Mouse (Mus musculus): ENCODE data around the gene Zmiz2. TPM values are rescaled to one million over a fixed set of nuclear protein-coding genes. Genes with fewer than 3 reads are reported as not detected.
"Not testable (repeated sequence)": the region's sequence is repeated elsewhere in the genome, so short reads cannot be mapped to it uniquely, and the experiment has no call there.

Zmiz2 gene
- polyA plus RNA-seq, 1 experiment from 2014 or later, result 10.1 TPM

DNA sequence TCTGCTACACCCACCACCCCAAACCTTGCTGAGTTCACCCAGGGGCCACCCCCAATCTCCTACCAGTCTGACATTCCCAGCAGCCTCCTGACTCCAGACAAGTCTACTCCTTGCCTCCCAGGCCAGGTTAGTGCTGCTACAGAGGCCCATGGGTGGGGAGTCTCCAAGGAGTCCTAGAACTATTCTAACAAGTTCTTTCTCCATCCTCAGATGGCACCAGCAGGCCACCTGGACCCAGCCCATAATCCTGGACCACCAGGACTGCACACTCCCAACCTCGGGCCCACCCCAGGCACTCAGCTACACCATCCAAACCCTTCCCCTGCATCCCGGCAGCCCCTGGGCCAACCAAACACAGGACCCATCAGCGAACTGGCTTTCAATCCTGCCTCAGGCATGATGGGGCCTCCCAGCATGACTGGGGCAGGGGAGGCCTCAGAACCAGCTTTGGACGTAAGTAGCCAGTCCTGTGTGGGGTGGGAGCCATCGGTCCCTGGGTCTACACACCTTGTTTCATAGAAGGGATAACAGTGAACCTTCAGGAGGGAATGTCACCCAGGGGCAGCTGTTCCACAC lies 15.0 kb downstream of the Zmiz2 start:
- Histone ChIP-seq H3K4me2 (replicated peaks) (no peak overlapping the region), H3K36me3 (peaks cover 67% of the 10 kb centered on the region), H3K27me3 (no peaks in the 10 kb centered on the region), H3K4me1 (peaks cover 37% of the 10 kb centered on the region), H3K27ac (peak overlapping the region; percentile 95), H3K4me3 (no peak overlapping the region), H3K9ac (peak overlapping the region; percentile 39; the same call in 1 of the 2 replicates), H3K9me3 (no peaks in the 10 kb centered on the region)
- no peak for ATAC-seq (ENCODE audit: low FRiP score, low read depth)
- WGBS, result 95% methylated on average over 5 of the region's 5 CpGs

DNA sequence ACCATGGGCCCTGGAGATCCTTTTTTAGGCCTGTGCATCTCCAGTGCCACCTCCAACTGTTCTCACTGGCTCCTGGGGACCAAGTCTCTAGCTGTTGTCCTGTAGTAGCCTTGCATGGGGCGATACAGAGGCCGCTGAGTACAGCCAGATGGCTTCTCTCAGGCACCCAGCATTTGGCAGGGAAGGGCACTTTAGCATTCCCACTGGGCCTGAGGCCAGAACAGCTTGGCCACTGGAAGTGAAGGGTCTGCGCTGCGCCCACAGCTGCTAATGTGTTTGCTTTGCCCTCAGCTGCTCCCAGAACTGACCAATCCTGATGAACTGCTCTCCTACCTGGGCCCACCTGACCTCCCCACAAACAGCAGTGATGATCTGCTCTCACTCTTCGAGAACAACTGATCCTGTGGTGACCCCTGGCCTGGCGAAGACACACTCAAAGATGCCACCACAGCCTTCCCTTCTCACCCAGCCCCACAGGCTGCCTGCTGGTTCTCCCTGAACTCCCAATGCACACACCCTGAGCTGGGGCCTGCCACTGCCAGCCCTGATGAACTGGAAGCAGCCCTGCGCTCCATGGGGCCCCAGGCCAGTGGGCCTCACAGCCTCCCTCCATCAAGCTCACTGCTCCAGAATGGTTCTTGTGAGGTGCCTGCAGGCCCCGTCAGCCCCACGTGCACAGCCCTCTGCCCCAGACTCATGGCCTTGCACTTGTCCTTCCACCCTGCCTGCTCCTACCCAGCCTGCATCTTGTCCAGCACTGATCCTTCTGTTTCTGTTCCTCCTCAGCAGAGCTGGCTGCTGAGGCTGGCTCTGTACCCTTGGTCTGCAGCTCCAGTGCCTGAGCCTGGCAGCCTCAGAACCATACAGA lies 16.1 kb downstream of the Zmiz2 start:
- 85% methylated on average over 9 of the region's 9 CpGs for WGBS
- Histone ChIP-seq H3K4me1 (peaks cover 37% of the 10 kb centered on the region), H3K36me3 (peaks cover 57% of the 10 kb centered on the region), H3K4me3 (no peak overlapping the region), H3K9me3 (no peaks in the 10 kb centered on the region), H3K27ac (peak overlapping the region; percentile 95), H3K27me3 (no peaks in the 10 kb centered on the region), H3K9ac (peak overlapping the region; percentile 46), H3K4me2 (replicated peaks) (peak overlapping the region; percentile 42)
- no peak for ATAC-seq (ENCODE audit: low FRiP score, low read depth)

DNA sequence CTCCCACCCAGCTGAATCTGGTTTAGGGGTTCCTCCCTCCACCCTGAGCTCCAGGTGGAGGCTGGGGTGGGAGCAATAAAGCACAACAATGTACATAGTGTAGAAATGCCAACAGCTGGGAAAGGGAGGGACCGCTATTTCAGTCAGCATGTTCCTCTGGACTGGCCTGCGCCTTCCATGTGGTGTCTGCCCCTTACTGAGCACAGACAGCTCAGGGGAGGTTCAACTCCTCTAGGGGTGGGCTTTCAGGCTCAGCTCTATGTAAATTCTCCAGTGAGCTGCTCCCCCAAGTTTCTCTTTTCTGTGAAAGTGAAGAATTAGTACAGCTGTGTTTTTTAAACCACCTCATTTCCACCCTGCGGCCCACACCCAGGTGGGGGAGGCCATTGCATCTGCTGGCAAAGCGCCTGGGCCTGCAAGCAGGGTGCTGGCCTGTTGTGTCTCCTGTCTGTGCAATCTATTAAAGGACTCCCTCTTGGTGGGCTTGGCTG lies 16.8 kb downstream of the Zmiz2 start:
- peaks cover 37% of the 10 kb centered on the region for H3K4me1 ChIP-seq
- peak overlapping the region; percentile 46 for H3K9ac ChIP-seq
- H3K27me3 ChIP-seq, result no peaks in the 10 kb centered on the region
- H3K4me2 ChIP-seq (replicated peaks), result peak overlapping the region; percentile 42
- WGBS, result 44% methylated on average over 4 of the region's 4 CpGs
- H3K9me3 ChIP-seq, result no peaks in the 10 kb centered on the region
- H3K36me3 ChIP-seq, result peaks cover 50% of the 10 kb centered on the region
- no peak overlapping the region for H3K4me3 ChIP-seq
- peak overlapping the region; percentile 95 for H3K27ac ChIP-seq
- ATAC-seq (ENCODE audit: low FRiP score, low read depth), result peak; percentile 73

DNA sequence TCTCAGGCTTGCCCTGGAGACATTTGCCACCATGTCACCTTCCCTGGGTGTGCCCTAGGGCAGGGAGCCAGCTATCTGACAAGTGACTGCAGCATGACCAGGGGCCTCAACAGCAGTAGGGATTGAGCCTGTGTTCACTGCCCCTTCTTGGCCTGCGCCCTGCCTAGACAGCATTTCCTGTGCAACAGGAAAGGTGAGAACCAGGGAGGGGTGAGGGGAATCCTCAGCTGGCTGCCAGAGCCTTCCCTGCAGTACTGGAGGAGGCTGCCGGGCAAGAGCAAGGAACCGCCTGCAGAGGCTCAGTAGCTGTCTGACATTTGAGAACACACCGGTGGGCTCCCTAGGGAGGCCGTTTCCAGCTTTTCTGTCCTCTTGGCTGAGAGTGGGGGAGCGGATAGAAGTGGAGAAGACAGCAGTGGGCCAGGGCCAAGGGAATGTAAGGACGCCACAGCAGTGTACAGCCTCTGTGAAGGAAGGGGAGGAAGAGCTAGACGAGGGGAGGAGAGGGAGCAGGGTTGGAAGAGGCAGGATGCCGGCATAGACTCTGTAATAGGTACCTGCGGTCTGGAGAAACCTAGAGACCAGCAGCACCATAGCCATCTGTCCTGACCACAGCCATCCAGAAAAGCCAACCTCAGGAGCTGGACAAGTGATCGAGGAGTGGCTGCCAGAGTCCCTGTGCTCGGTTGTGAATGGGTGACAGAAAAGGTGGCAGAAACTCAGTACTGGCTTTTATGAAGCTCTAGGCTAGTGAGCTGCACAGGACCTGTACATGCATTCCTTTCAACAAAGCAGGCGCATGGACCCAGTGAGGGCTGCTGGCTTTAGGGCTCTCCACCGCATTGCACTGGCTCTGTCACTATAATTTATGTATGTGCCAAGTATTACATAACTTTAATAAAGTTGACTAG lies 17.6 kb downstream of the Zmiz2 start:
- Histone ChIP-seq H3K4me3 (peak overlapping the region; percentile 2; the same call in 1 of the 2 replicates), H3K36me3 (peaks cover 41% of the 10 kb centered on the region), H3K4me1 (peaks cover 37% of the 10 kb centered on the region), H3K9me3 (no peaks in the 10 kb centered on the region), H3K27me3 (no peaks in the 10 kb centered on the region), H3K9ac (peak overlapping the region; percentile 36; the same call in 1 of the 2 replicates), H3K27ac (peak overlapping the region; percentile 95), H3K4me2 (replicated peaks) (peak overlapping the region; percentile 42)
- ATAC-seq (ENCODE audit: low FRiP score, low read depth), result peak; percentile 75
- 22% methylated on average over 14 of the region's 14 CpGs for WGBS

DNA sequence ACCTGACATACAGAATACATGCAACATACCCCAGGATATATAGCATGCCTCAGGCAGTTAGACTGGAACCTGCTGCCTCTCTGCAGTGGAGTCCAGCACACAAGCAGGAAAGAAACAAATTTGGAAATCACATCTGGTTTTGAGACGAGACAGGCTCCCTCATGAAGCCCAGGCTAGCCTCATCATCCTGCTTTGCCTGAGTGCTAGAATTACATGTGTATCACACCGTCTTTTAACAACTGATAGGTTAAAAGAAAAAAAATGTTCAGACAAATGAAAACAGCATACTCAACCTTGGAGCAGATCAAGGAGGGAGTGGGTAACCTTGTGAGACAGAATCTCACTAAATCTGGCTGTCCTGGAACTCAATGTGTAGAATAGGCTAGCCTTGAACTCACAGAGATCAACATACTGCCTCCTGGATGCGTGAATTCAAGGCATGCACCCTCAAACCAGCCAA lies 18.3 kb downstream of the Zmiz2 start:
- peak overlapping the region; percentile 95 for H3K27ac ChIP-seq
- no peak overlapping the region for H3K9ac ChIP-seq
- H3K4me1 ChIP-seq, result peaks cover 37% of the 10 kb centered on the region
- H3K4me3 ChIP-seq, result no peak overlapping the region
- no peaks in the 10 kb centered on the region for H3K27me3 ChIP-seq
- no peak for ATAC-seq (ENCODE audit: low FRiP score, low read depth)
- H3K4me2 ChIP-seq (replicated peaks), result no peak overlapping the region
- no peaks in the 10 kb centered on the region for H3K9me3 ChIP-seq
- 73% methylated on average over 3 of the region's 3 CpGs for WGBS
- H3K36me3 ChIP-seq, result peaks cover 35% of the 10 kb centered on the region

DNA sequence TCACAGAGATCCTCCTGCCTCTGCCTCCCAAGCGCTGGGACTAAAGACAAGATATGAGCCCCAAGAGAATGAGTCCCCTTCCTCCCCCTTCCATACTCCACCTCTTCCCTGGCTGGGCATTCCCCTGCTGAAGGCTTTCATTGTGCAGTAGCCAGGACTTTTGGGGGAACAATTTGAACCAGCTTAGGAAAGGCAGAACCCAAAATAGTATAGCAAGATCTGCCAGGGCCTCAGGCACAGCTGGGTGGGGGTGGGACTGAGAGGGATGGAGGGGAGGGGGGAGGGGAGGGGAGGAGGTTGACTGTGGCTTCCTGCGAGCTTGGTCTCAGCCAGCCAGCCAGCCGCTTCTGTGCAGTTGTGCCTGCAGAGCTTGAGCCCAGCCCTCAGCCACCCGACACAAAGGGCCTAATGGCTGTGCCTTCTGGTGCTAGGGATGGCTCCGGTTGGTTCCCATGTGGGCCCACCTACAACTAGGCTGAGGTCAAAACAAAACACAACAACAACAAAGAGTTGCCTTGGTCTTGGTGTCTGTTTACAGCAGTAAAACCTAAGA lies 21.3 kb downstream of the Zmiz2 start:
- Histone ChIP-seq H3K27me3 (no peaks in the 10 kb centered on the region), H3K9me3 (no peaks in the 10 kb centered on the region), H3K27ac (no peak overlapping the region), H3K9ac (no peak overlapping the region), H3K36me3 (peaks cover 5% of the 10 kb centered on the region), H3K4me2 (replicated peaks) (no peak overlapping the region), H3K4me1 (peaks cover 33% of the 10 kb centered on the region), H3K4me3 (no peak overlapping the region)
- 48% methylated on average over 5 of the region's 5 CpGs for WGBS
- no peak for ATAC-seq (ENCODE audit: low FRiP score, low read depth)

DNA sequence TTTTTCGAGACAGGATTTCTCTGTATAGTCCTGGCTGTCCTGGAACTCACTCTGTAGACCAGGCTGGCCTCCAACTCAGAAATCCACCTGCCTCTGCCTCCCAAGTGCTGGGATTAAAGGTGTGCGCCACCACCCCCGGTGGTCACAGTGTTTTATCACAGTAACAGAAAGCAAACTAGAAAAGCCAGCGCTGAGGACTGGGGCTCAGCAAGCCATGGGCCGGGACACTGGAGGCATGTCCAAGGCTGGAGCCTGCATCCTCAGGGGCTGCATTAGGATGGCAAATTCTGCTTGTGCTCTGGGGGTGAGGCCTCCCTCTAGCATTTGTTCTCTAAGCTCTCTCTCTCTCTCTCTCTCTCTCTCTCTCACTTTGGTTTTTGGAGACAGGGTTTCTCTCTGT lies 21.9 kb downstream of the Zmiz2 start:
- peaks cover 28% of the 10 kb centered on the region for H3K4me1 ChIP-seq
- not testable (repeated sequence) for H3K4me3 ChIP-seq; H3K36me3 ChIP-seq; H3K9me3 ChIP-seq; H3K27me3 ChIP-seq; H3K27ac ChIP-seq; H3K9ac ChIP-seq; H3K4me2 ChIP-seq (replicated peaks); ATAC-seq (ENCODE audit: low FRiP score, low read depth)
- 82% methylated on average over 5 of the region's 5 CpGs for WGBS

DNA sequence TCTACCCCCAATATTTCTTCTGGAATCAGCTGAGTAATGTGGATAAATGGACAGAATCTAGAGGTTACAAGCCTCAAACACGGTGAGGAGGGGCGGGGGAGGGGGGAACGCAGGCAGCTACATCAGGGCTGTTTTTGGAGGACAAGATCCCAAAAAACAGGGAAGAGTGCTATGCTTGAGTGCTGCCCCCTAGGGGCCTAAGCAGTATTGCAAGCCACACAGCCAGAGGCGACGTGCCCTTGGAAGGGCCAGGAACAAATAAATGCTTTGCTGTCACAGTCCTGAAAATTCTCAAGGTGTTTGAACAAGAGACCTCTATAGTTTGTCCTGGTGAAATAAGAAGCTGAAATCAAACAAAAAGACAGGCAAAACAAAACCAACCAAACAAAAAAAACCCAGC lies 22.8 kb downstream of the Zmiz2 start:
- no peaks in the 10 kb centered on the region for H3K27me3 ChIP-seq
- peaks cover 19% of the 10 kb centered on the region for H3K4me1 ChIP-seq
- no peak overlapping the region for H3K9ac ChIP-seq
- H3K36me3 ChIP-seq, result no peaks in the 10 kb centered on the region
- no peaks in the 10 kb centered on the region for H3K9me3 ChIP-seq
- ATAC-seq (ENCODE audit: low FRiP score, low read depth), result no peak
- no peak overlapping the region for H3K4me3 ChIP-seq
- 4% methylated on average over 5 of the region's 5 CpGs for WGBS
- H3K27ac ChIP-seq, result no peak overlapping the region
- no peak overlapping the region for H3K4me2 ChIP-seq (replicated peaks)

DNA sequence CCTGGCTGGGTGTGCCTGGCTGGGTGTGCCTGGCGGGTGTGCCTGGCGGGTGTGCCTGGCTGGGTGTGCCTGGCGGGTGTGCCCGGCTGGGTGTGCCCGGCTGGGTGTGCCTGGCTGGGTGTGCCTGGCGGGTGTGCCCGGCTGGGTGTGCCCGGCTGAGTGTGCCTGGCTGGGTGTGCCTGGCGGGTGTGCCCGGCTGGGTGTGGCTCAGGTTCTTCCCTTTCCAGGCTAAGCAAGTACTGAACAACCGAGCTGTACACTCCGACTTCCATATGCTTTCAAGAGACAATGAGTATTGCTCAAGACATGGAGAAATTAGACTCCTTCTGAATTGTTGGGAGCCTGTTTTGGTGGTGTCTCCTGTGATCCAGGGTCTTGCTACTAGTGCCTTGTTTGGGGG lies 24.4 kb downstream of the Zmiz2 start:
- peaks cover 7% of the 10 kb centered on the region for H3K36me3 ChIP-seq
- ATAC-seq (ENCODE audit: low FRiP score, low read depth), result no peak
- H3K9ac ChIP-seq, result no peak overlapping the region
- H3K27me3 ChIP-seq, result no peaks in the 10 kb centered on the region
- no peaks in the 10 kb centered on the region for H3K9me3 ChIP-seq
- peaks cover 25% of the 10 kb centered on the region for H3K4me1 ChIP-seq
- no peak overlapping the region for H3K27ac ChIP-seq
- no peak overlapping the region for H3K4me3 ChIP-seq
- H3K4me2 ChIP-seq (replicated peaks), result no peak overlapping the region
- WGBS, result 94% methylated on average over 9 of the region's 12 CpGs

DNA sequence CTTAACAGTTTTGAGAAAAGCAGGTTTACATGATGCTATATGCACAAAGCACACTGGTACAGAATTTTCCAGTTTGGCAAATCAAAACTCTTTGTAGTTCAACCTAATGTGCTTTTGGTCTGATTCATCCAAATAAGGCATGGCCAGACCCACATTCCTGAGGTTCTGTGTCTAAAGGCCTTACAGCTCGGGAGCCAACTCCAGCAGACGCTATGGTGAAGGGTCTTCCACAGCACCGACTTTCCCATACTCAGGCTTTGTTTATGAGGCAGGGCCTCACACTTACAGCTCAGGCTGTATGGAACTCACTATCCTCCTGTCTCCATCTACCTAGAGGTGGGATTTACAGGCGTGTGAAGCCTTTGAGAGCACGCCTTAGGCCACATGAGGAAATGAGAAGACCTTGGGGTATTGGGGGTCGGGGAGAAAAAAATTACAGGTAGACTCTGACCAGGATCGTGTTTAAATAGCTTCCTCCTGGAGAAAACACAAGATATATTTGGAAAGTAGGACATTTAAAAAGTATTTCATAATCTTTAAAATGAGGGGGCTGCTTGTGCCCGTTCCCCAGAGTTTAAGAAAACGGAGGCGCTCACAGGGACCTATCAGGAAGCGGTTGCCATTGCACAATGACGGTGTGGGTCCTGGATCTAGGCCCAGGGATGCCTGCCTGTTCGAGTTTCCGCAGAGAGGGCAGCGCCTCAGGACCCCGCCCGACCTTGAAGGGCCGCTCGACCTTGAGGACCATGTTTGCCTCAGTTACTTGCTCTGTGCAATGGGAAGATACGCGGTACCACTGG lies 26.1 kb downstream of the Zmiz2 start, which contains the start of gene Ppia:
Ppia (plus strand) TSS at position 693 of the 800 bp plus-strand sequence.
- Histone ChIP-seq H3K4me2 (replicated peaks) (peak within 1 kb of the TSS; percentile 98), H3K4me1 (peaks cover 30% of the 10 kb centered on the region), H3K27ac (peak within 1 kb of the TSS; percentile 97), H3K9ac (peak within 1 kb of the TSS; percentile 98), H3K9me3 (no peaks in the 10 kb centered on the region), H3K4me3 (peak within 1 kb of the TSS; percentile 99), H3K27me3 (no peaks in the 10 kb centered on the region), H3K36me3 (peaks cover 22% of the 10 kb centered on the region)
- peak; percentile 55 for ATAC-seq (ENCODE audit: low FRiP score, low read depth)
- 3% methylated on average over 21 of the region's 21 CpGs for WGBS
